Comparison of ENCODE assay signal across 9 mouse cellular contexts in genomic region chr5:119672984-119673600, GRCm38 (mm10). TPM values are rescaled to one million over a fixed set of nuclear protein-coding genes. Genes with fewer than 3 reads are reported as not detected.
DNase-seq lines count a peak whose midpoint lies in the region; ATAC-seq and TF ChIP-seq lines count a peak whose summit lies in the region.
"Had no signal": no experiment of that assay in that cellular context is flagged by ENCODE, and none has a peak within 500 bp of the region (broad histone marks: within the 10 kb centered on the region; RNA-seq: fewer than 3 reads in every experiment).

No protein-coding gene starts in this region.

- intact Hi-C loops in gastrocnemius, adult 2 months (cut with DNase I), result loop anchor here (5.0 to 10.0 kb wide), 2 partner anchors 618 to 796 kb away; no protein-coding TSS in a partner anchor
- intact Hi-C loops in gastrocnemius, postnatal 36 days (cut with DNase I), result loop anchor here (5.0 kb wide), 1 partner anchor 796 kb away; no protein-coding TSS in a partner anchor

- peaks cover 87% of the 10 kb centered on the region for H3K27me3 ChIP-seq in liver, embryonic 11.5 days (replicated peaks; ENCODE audit: control insufficient read depth, insufficient read depth, low read length)
- H3K27me3 ChIP-seq: CH12.LX had no signal

- peak overlapping the region; percentile 93 for H3K27ac ChIP-seq in gastrocnemius, adult 2 months
- 0 out of 2 replicates have a peak overlapping the region, but pooled peaks have one; percentile 88 for H3K27ac ChIP-seq in liver, embryonic 11.5 days (ENCODE audit: low read depth, low read length)

- no peaks in the 10 kb centered on the region for H3K9me3 ChIP-seq in liver, embryonic 11.5 days (ENCODE audit: control insufficient read depth, low read length)

- WGBS in liver, embryonic 11.5 days, result 6% methylated on average over 17 of the region's 17 CpGs

- H3K36me3 ChIP-seq in liver, embryonic 11.5 days (ENCODE audit: control insufficient read depth, insufficient read depth, low read length), result no peaks in the 10 kb centered on the region

- TF ChIP-seq CTCF in gastrocnemius, adult 2 months (IDR thresholded peaks at IDR 0.05), result no peak

- no peak for ATAC-seq in liver, embryonic 11.5 days (replicated peaks; ENCODE audit: low FRiP score)

- peaks cover 8% of the 10 kb centered on the region for H3K4me1 ChIP-seq in liver, embryonic 11.5 days (replicated peaks; ENCODE audit: control insufficient read depth, insufficient read depth, low read length)

- peak overlapping the region; percentile 71 for H3K4me2 ChIP-seq in liver, embryonic 11.5 days

- DNase-seq in gastrocnemius, adult 2 months, result no peak
- DNase-seq in gastrocnemius, postnatal 36 days, result no peak
- DNase-seq in urinary bladder, postnatal 25 days (ENCODE audit: low spot score), result peak; percentile 13
- no peak for DNase-seq in urinary bladder, adult 2 months (ENCODE audit: low spot score)
- no peak for DNase-seq in liver, embryonic 11.5 days (ENCODE audit: low spot score)
- no peak for DNase-seq in thymus, postnatal 0 days (ENCODE audit: low spot score)
- DNase-seq in thymus, postnatal 36 days, result no peak
- no peak for DNase-seq in thymus, postnatal 10 days (ENCODE audit: low spot score in 2 of 2)

- peak overlapping the region; percentile 80 for H3K4me3 ChIP-seq in gastrocnemius, adult 2 months
- H3K4me3 ChIP-seq in liver, embryonic 11.5 days (ENCODE audit: low read depth, low read length), result peak overlapping the region; percentile 55

- peak overlapping the region; percentile 62 for H3K9ac ChIP-seq in liver, embryonic 11.5 days (ENCODE audit: low read depth, low read length)

RNA-seq across cellular contexts. Expression of gene Tbx3, which starts 2.6 kb away (rescaled TPM):
- total RNA-seq in gastrocnemius, adult 2 months (2021), result 1 to 10 TPM; 3.9 to 7.7 TPM
- total RNA-seq in gastrocnemius, postnatal 36 days (2021), result 1 to 10 TPM; 2.6 to 4.4 TPM
- polyA plus RNA-seq in urinary bladder, adult 2 months (2012; rRNA removed), result 40.4 and 54.3 TPM in 2 replicates
- polyA plus RNA-seq in liver, embryonic 11.5 days (2014; fragmentation: Nextera tagmentation; extraction: Ambion mirVana), result 23.3 and 25.9 TPM in 2 replicates
- 1.3 and 1.4 TPM in 2 replicates for polyA plus RNA-seq in thymus, postnatal 0 days (2015; fragmentation: Nextera tagmentation; extraction: Ambion mirVana)
- total RNA-seq: CH12.LX had no signal

Comparison
In these comparisons a context has a peak if more than half of its experiments do, and no peak if none do; other contexts are left out.
1. RNA of gene Tbx3, which starts 2.6 kb away (polyA plus RNA-seq): 40.4 to 54.3 TPM in urinary bladder, adult 2 months and 23.3 to 25.9 TPM in liver, embryonic 11.5 days; 1.3 to 1.4 TPM in thymus, postnatal 0 days; every median in the first group is over 10 times any median in the second.